Mouse (Mus musculus): ENCODE data around the gene Speg. TPM values are rescaled to one million over a fixed set of nuclear protein-coding genes. Genes with fewer than 3 reads are reported as not detected.

Gene Speg
- polyA plus RNA-seq, 1 experiment from 2014 or later, result 53.4 TPM

DNA sequence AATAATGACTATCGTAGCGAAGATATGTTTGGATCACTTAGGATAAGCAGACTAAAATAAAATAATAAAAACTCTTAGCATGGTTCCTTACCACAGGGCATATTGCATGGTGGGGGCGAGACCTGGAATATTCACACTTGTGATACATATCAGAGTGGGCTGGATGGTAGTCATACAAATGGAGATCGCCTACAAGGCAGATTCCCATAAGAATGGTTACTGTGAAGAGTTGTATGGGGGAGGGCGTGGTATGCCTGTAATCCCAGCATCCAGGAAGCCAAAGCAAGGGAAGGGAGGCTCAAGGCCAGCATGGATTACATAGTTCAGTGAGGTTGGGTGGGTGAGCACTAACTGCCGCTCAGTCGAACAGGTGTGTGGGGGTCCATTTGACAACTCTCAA lies 105.6 kb downstream of the Speg start:
- no peaks in the 10 kb centered on the region for H3K9me3 ChIP-seq (ENCODE audit: control insufficient read depth, low read length)
- H3K4me3 ChIP-seq (ENCODE audit: control insufficient read depth in 1 of 2, insufficient read depth in 1 of 2, low read depth in 1 of 2, low read length in 2 of 2), result no peak overlapping the region
- H3K27ac ChIP-seq (replicated peaks in 1 of 2; ENCODE audit: control insufficient read depth in 1 of 2, insufficient read depth in 1 of 2, low read depth in 2 of 2, low read length in 2 of 2), result no peak overlapping the region
- peaks cover 75% of the 10 kb centered on the region for H3K27me3 ChIP-seq (ENCODE audit: control insufficient read depth, insufficient read depth, low read length)
- no peak for ATAC-seq (ENCODE audit: insufficient number of reproducible peaks, insufficient read depth, low FRiP score, low read depth)
- H3K4me1 ChIP-seq (ENCODE audit: control insufficient read depth in 2 of 2, insufficient read depth in 2 of 2, low read length in 2 of 2), result peaks cover 12 to 24% of the 10 kb centered on the region in 2 experiments
- H3K36me3 ChIP-seq (ENCODE audit: control insufficient read depth, insufficient read depth, low read length), result peaks cover 25% of the 10 kb centered on the region
- H3K9ac ChIP-seq (ENCODE audit: low read length), result no peak overlapping the region
- WGBS, result 80% methylated on average over 7 of the region's 7 CpGs
- H3K4me2 ChIP-seq (ENCODE audit: low read length), result no peak overlapping the region

Other genes with a start within 250 kb of the Speg start
- gene Slc23a3, start 241.4 kb upstream of the Speg start, polyA plus RNA-seq (2014; fragmentation: Nextera tagmentation; extraction: Ambion mirVana), result 0.72 and 1.4 TPM in 2 replicates
- 34.3 and 34.7 TPM in 2 replicates for gene Cnppd1, start 232.6 kb upstream of the Speg start, polyA plus RNA-seq (2014; fragmentation: Nextera tagmentation; extraction: Ambion mirVana)
- 38.9 and 42.2 TPM in 2 replicates for gene Retreg2, start 232.5 kb upstream of the Speg start, polyA plus RNA-seq (2014; fragmentation: Nextera tagmentation; extraction: Ambion mirVana)
- gene Zfand2b, start 206.7 kb upstream of the Speg start, polyA plus RNA-seq (2014; fragmentation: Nextera tagmentation; extraction: Ambion mirVana), result 29.6 and 31.4 TPM in 2 replicates
- 9.6 and 11.1 TPM in 2 replicates for gene Abcb6, start 194.9 kb upstream of the Speg start, polyA plus RNA-seq (2014; fragmentation: Nextera tagmentation; extraction: Ambion mirVana)
- gene Ankzf1, start 183.1 kb upstream of the Speg start, polyA plus RNA-seq (2014; fragmentation: Nextera tagmentation; extraction: Ambion mirVana), result 19.8 and 21.0 TPM in 2 replicates
- 24.7 and 29.2 TPM in 2 replicates for gene Atg9a, start 183.1 kb upstream of the Speg start, polyA plus RNA-seq (2014; fragmentation: Nextera tagmentation; extraction: Ambion mirVana)
- gene Glb1l, start 164.5 kb upstream of the Speg start, polyA plus RNA-seq (2014; fragmentation: Nextera tagmentation; extraction: Ambion mirVana), result 7.2 and 8.4 TPM in 2 replicates
- gene Stk16, start 164.5 kb upstream of the Speg start, polyA plus RNA-seq (2014; fragmentation: Nextera tagmentation; extraction: Ambion mirVana), result 81.9 and 86.2 TPM in 2 replicates
- gene Tuba4a, start 155.4 kb upstream of the Speg start, polyA plus RNA-seq (2014; fragmentation: Nextera tagmentation; extraction: Ambion mirVana), result 24.6 and 34.3 TPM in 2 replicates
- not detected in 2 replicates for gene A630095N17Rik, start 143.2 kb upstream of the Speg start, polyA plus RNA-seq (2014; fragmentation: Nextera tagmentation; extraction: Ambion mirVana)
- 16.9 and 17.8 TPM in 2 replicates for gene Dnajb2, start 138.9 kb upstream of the Speg start, polyA plus RNA-seq (2014; fragmentation: Nextera tagmentation; extraction: Ambion mirVana)
- gene Ptprn, start 110.8 kb upstream of the Speg start, polyA plus RNA-seq (2014; fragmentation: Nextera tagmentation; extraction: Ambion mirVana), result 0.38 and 0.41 TPM in 2 replicates
- 0.53 TPM in 1 of 2 replicates, not detected in the other for gene Resp18, start 96.9 kb upstream of the Speg start, polyA plus RNA-seq (2014; fragmentation: Nextera tagmentation; extraction: Ambion mirVana)
- gene Dnpep, start 57.3 kb upstream of the Speg start, polyA plus RNA-seq (2014; fragmentation: Nextera tagmentation; extraction: Ambion mirVana), result 122 and 128 TPM in 2 replicates
- gene Des, start 15.0 kb upstream of the Speg start, polyA plus RNA-seq (2014; fragmentation: Nextera tagmentation; extraction: Ambion mirVana), result 351 and 377 TPM in 2 replicates
- gene Gmppa, start 60.6 kb downstream of the Speg start, polyA plus RNA-seq (2014; fragmentation: Nextera tagmentation; extraction: Ambion mirVana), result 53.3 and 71.9 TPM in 2 replicates
- 0.18 TPM in 1 of 2 replicates, not detected in the other for gene Asic4, start 75.1 kb downstream of the Speg start, polyA plus RNA-seq (2014; fragmentation: Nextera tagmentation; extraction: Ambion mirVana)
- 23.5 and 27.0 TPM in 2 replicates for gene Chpf, start 104.0 kb downstream of the Speg start, polyA plus RNA-seq (2014; fragmentation: Nextera tagmentation; extraction: Ambion mirVana)
- gene Tmem198, start 104.2 kb downstream of the Speg start, polyA plus RNA-seq (2014; fragmentation: Nextera tagmentation; extraction: Ambion mirVana), result 0.20 and 0.38 TPM in 2 replicates
- gene Obsl1, start 131.2 kb downstream of the Speg start, polyA plus RNA-seq (2014; fragmentation: Nextera tagmentation; extraction: Ambion mirVana), result 109 and 124 TPM in 2 replicates
- gene Inha, start 131.8 kb downstream of the Speg start, polyA plus RNA-seq (2014; fragmentation: Nextera tagmentation; extraction: Ambion mirVana), result 2.6 and 3.9 TPM in 2 replicates
- 11.3 and 11.8 TPM in 2 replicates for gene Stk11ip, start 146.2 kb downstream of the Speg start, polyA plus RNA-seq (2014; fragmentation: Nextera tagmentation; extraction: Ambion mirVana)
- gene Slc4a3, start 171.0 kb downstream of the Speg start, polyA plus RNA-seq (2014; fragmentation: Nextera tagmentation; extraction: Ambion mirVana), result 20.8 and 24.2 TPM in 2 replicates

All from heart, embryonic 14.5 days (tissue).